Mouse (Mus musculus) testis, adult 2 months (tissue): ENCODE results near the gene Rab3b.

Experiments used
- CTCF ChIP-seq: fragments of 200-500 bp; IDR thresholded peaks from 2 replicates; pipeline ENCODE4 v1.5.1; 2012; ENCODE audit warnings: low read depth, mild to moderate bottlenecking, inconsistent platforms, low read length, moderate library complexity; ENCODE audit not compliant: control insufficient read depth, insufficient read depth, insufficient replicate concordance
- POLR2A ChIP-seq: fragments of 200-500 bp; IDR thresholded peaks from 2 replicates; pipeline ENCODE4 v1.6.1; 2012; ENCODE audit warnings: low read depth, mild to moderate bottlenecking, inconsistent platforms, low read length, moderate library complexity; ENCODE audit not compliant: control insufficient read depth

- TF ChIP-seq CTCF: no peak
- no peak for TF ChIP-seq POLR2A
These were observed 111.7 kb downstream of the Rab3b start for GRCm38 (mm10) chr4:108990571-108990970.
